Mouse (Mus musculus): ENCODE results near the gene Kbtbd13. TPM values are rescaled to one million over a fixed set of nuclear protein-coding genes. Genes with fewer than 3 reads are reported as not detected.

Kbtbd13 gene
- polyA plus RNA-seq, 1 experiment from 2014 or later = 1.1 TPM

- H3K9me3 ChIP-seq = no peaks in the 10 kb centered on the region
- no peak overlapping the region for H3K4me2 ChIP-seq
- H3K4me3 ChIP-seq (replicated peaks) = no peak overlapping the region
- H3K36me3 ChIP-seq = no peaks in the 10 kb centered on the region
- no peaks in the 10 kb centered on the region for H3K4me1 ChIP-seq
- no peak overlapping the region for H3K27ac ChIP-seq
- ATAC-seq (ENCODE audit: insufficient read depth, low FRiP score, low read depth) = no peak
- no peak overlapping the region for H3K9ac ChIP-seq
- WGBS = 82% methylated on average over 24 of the region's 24 CpGs
- H3K27me3 ChIP-seq (replicated peaks) = no peaks in the 10 kb centered on the region
Measured at GRCm38 (mm10) chr9:65371756-65372155, 19.7 kb downstream of the Kbtbd13 start.

DNA sequence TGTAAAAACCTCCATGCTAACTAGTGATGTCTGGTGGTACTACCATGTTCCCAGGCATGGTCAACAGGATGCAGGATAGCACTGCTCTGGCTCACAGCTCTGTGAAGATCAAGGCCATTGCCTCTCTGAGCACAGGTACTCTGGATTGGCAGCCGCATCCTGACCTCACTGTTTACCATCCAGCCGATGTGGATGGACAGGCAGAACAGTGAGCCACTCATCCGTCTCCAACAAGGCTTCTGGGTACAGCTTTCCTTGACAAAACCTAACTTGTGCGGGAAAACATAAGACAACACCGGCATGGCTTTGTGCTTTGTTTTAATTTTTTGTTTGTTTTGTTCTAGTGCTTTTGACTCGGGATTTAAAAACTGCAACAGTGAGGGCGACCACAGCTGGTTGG, 25.7 kb downstream of the Kbtbd13 start:
- Histone ChIP-seq H3K9ac (no peak overlapping the region), H3K27ac (no peak overlapping the region)

GRCm38 (mm10) chr9:65363684-65364083, 27.8 kb downstream of the Kbtbd13 start:
- peaks cover 8% of the 10 kb centered on the region for H3K36me3 ChIP-seq
- no peak overlapping the region for H3K4me2 ChIP-seq
- no peaks in the 10 kb centered on the region for H3K4me1 ChIP-seq
- no peak overlapping the region for H3K9ac ChIP-seq
- WGBS = 39% methylated on average over 9 of the region's 9 CpGs
- ATAC-seq (ENCODE audit: insufficient read depth, low FRiP score, low read depth) = no peak
- no peaks in the 10 kb centered on the region for H3K27me3 ChIP-seq (replicated peaks)
- H3K27ac ChIP-seq = no peak overlapping the region
- H3K4me3 ChIP-seq (replicated peaks) = no peak overlapping the region
- no peaks in the 10 kb centered on the region for H3K9me3 ChIP-seq

More for the DNA sequence above, 25.7 kb downstream of the Kbtbd13 start:
- Histone ChIP-seq H3K9me3 (no peaks in the 10 kb centered on the region), H3K36me3 (no peaks in the 10 kb centered on the region; the same call in 1 of the 2 replicates), H3K4me1 (no peaks in the 10 kb centered on the region), H3K27me3 (replicated peaks) (no peaks in the 10 kb centered on the region), H3K4me2 (no peak overlapping the region), H3K4me3 (replicated peaks) (no peak overlapping the region)
- 82% methylated on average over 7 of the region's 7 CpGs for WGBS
- ATAC-seq (ENCODE audit: insufficient read depth, low FRiP score, low read depth) = no peak

GRCm38 (mm10) chr9:65360641-65361448, 30.6 kb downstream of the Kbtbd13 start, which contains the start of gene Ubap1l:
Ubap1l (plus strand) TSS chr9:65361041.
- Histone ChIP-seq H3K9ac (no peak within 1 kb of the TSS), H3K27me3 (replicated peaks) (no peaks in the 10 kb centered on the region), H3K4me2 (no peak within 1 kb of the TSS), H3K36me3 (peaks cover 22% of the 10 kb centered on the region), H3K27ac (no peak within 1 kb of the TSS), H3K4me1 (no peaks in the 10 kb centered on the region), H3K4me3 (replicated peaks) (no peak within 1 kb of the TSS), H3K9me3 (no peaks in the 10 kb centered on the region)
- ATAC-seq (ENCODE audit: insufficient read depth, low FRiP score, low read depth) = no peak
- WGBS = 63% methylated on average over 16 of the region's 16 CpGs

- no peaks in the 10 kb centered on the region for H3K9me3 ChIP-seq
- no peak overlapping the region for H3K27ac ChIP-seq
- peaks cover 31% of the 10 kb centered on the region for H3K36me3 ChIP-seq
- no peak overlapping the region for H3K4me2 ChIP-seq
- ATAC-seq (ENCODE audit: insufficient read depth, low FRiP score, low read depth) = no peak
- WGBS = 71% methylated on average over 1 of the region's 1 CpGs
- no peaks in the 10 kb centered on the region for H3K27me3 ChIP-seq (replicated peaks)
- no peaks in the 10 kb centered on the region for H3K4me1 ChIP-seq
- no peak overlapping the region for H3K9ac ChIP-seq
- no peak overlapping the region for H3K4me3 ChIP-seq (replicated peaks)
Measured at GRCm38 (mm10) chr9:65358956-65359480, 32.4 kb downstream of the Kbtbd13 start.

DNA sequence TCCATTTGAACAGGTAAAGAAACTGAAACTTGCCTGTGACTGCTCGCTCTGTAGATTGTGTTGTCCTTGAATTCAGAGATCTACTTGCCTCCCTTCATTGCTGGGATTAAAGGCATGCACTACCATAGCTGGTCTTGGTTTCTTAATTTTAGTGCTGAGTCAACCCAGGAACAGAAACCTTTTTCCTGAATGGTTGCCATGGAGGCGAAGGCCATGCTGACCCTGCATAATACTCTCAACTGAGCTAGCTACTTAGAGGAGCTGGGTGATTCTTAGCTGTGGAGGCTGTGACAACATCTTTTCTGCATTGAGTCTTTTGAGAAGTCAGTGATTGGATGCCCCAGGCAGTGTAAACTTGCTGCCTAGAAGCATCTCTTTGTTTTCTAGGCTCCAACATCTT, 34.5 kb downstream of the Kbtbd13 start:
- Histone ChIP-seq H3K4me1 (no peaks in the 10 kb centered on the region), H3K27ac (no peak overlapping the region), H3K27me3 (replicated peaks) (no peaks in the 10 kb centered on the region), H3K9ac (no peak overlapping the region), H3K36me3 (peaks cover 31% of the 10 kb centered on the region), H3K9me3 (no peaks in the 10 kb centered on the region), H3K4me2 (no peak overlapping the region), H3K4me3 (replicated peaks) (no peak overlapping the region)
- WGBS = 88% methylated on average over 2 of the region's 2 CpGs
- ATAC-seq (ENCODE audit: insufficient read depth, low FRiP score, low read depth) = no peak

DNA sequence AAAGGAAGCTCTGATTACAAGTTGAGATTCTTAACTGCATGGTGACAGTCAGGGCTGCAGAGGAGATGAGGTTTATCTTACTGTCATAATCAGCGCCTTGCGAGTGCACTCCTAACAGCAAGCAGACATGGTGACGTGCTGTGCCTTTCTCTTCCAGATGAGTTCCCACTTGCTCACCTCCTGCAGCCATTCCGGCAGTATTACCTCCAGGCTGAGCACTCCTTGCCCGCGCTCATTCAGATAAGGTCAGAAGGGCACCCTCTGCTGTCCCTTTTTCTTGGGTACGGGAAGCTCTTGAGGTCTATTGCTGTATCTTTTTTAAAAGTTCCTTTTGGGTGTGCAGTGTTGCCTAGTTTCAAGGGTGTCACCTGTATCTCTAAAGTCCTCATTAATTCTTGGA, 34.9 kb downstream of the Kbtbd13 start:
- Histone ChIP-seq H3K9me3 (no peaks in the 10 kb centered on the region), H3K36me3 (peaks cover 31% of the 10 kb centered on the region), H3K9ac (no peak overlapping the region), H3K27me3 (replicated peaks) (no peaks in the 10 kb centered on the region), H3K4me2 (no peak overlapping the region), H3K4me3 (replicated peaks) (no peak overlapping the region), H3K4me1 (no peaks in the 10 kb centered on the region), H3K27ac (no peak overlapping the region)
- WGBS = 86% methylated on average over 7 of the region's 7 CpGs
- no peak for ATAC-seq (ENCODE audit: insufficient read depth, low FRiP score, low read depth)

DNA sequence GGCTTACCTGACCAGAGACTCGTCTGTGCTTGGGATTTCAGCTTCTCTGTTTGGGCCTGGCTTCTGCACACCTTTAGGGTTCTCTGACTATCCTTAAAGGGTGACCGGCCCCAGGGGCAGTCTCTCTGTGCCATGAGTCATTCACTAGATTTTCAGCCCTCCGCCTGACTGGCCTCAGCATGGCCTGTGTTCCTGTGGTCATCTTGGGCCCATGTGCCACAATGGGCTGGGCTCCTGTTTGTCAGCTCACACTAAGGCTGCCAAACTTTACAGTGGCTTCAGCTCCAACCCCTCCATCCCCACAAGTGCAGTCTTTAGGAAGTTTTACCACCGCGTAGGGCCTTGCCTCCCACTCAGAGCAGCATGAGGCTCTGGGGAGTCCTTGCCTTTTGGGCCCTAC, 38.2 kb downstream of the Kbtbd13 start:
- Histone ChIP-seq H3K27ac (no peak overlapping the region), H3K4me2 (no peak overlapping the region), H3K27me3 (replicated peaks) (no peaks in the 10 kb centered on the region), H3K4me1 (no peaks in the 10 kb centered on the region), H3K9me3 (no peaks in the 10 kb centered on the region), H3K4me3 (replicated peaks) (no peak overlapping the region), H3K9ac (no peak overlapping the region), H3K36me3 (peaks cover 20% of the 10 kb centered on the region)
- 87% methylated on average over 5 of the region's 5 CpGs for WGBS
- ATAC-seq (ENCODE audit: insufficient read depth, low FRiP score, low read depth) = no peak

GRCm38 (mm10) chr9:65347112-65347850, 44.2 kb downstream of the Kbtbd13 start:
- ATAC-seq (ENCODE audit: insufficient read depth, low FRiP score, low read depth) = no peak

GRCm38 (mm10) chr9:65346476-65347111, 44.9 kb downstream of the Kbtbd13 start:
- under 1% methylated on average over 76 of the region's 77 CpGs for WGBS
- peak; percentile 80 for ATAC-seq (ENCODE audit: insufficient read depth, low FRiP score, low read depth)
- Histone ChIP-seq H3K4me1 (peaks cover 11% of the 10 kb centered on the region), H3K4me2 (peak overlapping the region; percentile 82), H3K27me3 (replicated peaks) (no peaks in the 10 kb centered on the region), H3K27ac (peak overlapping the region; percentile 96), H3K9me3 (no peaks in the 10 kb centered on the region), H3K9ac (peak overlapping the region; percentile 95), H3K36me3 (no peaks in the 10 kb centered on the region), H3K4me3 (replicated peaks) (peak overlapping the region; percentile 71)

More at GRCm38 (mm10) chr9:65347112-65347850, 44.2 kb downstream of the Kbtbd13 start:
- Histone ChIP-seq H3K36me3 (no peaks in the 10 kb centered on the region), H3K4me3 (replicated peaks) (peak overlapping the region; percentile 71), H3K27me3 (replicated peaks) (no peaks in the 10 kb centered on the region), H3K27ac (peak overlapping the region; percentile 96; the same call in 1 of the 2 replicates), H3K4me2 (peak overlapping the region; percentile 82), H3K4me1 (peaks cover 11% of the 10 kb centered on the region), H3K9ac (peak overlapping the region; percentile 95), H3K9me3 (no peaks in the 10 kb centered on the region)
- WGBS = 40% methylated on average over 8 of the region's 8 CpGs

DNA sequence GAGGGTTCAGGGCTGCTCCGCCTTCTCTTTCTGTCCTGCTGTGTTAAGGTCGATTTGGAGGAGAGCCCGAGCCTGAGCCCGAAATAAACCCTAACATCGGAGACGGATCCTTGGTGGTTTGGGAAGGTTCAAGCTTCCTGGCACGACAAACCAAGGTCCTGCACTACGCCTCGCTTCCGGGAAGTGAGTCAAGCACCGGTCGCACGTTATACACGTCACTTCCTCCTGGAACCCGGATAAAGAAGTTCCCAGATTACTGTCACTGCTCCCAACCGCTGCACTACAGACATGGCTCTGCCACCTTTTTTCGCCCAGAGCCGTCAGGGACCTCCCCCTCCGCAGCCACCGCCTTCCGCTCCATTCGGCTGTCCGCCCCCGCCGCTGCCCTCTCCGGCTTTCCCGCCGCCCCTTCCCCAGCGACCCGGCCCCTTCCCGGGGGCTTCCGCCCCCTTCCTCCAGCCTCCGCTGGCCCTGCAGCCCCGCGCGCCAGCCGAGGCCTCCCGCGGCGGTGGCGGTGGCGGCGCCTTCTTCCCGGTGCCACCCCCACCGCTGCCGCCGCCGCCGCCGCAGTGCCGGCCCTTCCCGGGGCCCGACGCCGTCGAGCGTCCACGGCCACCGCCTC, 45.5 kb downstream of the Kbtbd13 start, which contains the start of gene Pdcd7:
TSS of gene Pdcd7 (plus strand) at position 251 of the 622 bp plus-strand sequence.
- peak within 1 kb of the TSS; percentile 95 for H3K9ac ChIP-seq
- WGBS = under 1% methylated on average over 56 of the region's 59 CpGs
- peaks cover 11% of the 10 kb centered on the region for H3K4me1 ChIP-seq
- H3K27ac ChIP-seq = peak within 1 kb of the TSS; percentile 96
- ATAC-seq (ENCODE audit: insufficient read depth, low FRiP score, low read depth) = peak; percentile 96
- H3K4me3 ChIP-seq (replicated peaks) = peak within 1 kb of the TSS; percentile 71
- H3K36me3 ChIP-seq = no peaks in the 10 kb centered on the region
- H3K4me2 ChIP-seq = peak within 1 kb of the TSS; percentile 82
- no peaks in the 10 kb centered on the region for H3K9me3 ChIP-seq
- H3K27me3 ChIP-seq (replicated peaks) = no peaks in the 10 kb centered on the region
